Mouse (Mus musculus) thymus, adult 18-20 months (tissue): Measurements from ENCODE around the gene Olfr804.

Source experiments
- DNase-seq, 2 experiments: peaks; one replicate each; pipeline ENCODE4 v3.0.0; 2022; ENCODE audit warnings: mixed read lengths in 2 of 2

Olfr804 gene

DNA sequence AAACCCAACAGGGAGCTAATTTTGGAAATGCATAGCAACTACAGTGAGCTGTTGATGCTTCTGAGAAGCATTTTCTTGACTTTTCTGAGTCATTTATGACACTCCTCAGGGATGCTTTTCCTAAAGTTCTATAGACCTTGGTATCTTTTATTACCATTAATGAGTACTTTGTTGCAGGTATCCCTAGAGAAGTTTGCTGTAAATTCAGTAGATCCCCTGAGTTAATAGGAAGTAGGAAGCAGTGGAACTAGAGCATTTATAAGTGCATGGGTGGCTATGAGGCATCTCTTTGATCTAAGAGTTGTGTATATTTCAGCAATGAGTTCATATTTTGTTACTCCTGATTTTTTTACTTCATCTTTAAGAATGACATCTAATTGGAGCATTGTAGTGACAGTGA, at the start of gene Olfr804:
Olfr804 (plus strand) TSS at position 301 of the 400 bp plus-strand sequence.
- DNase-seq = no peak

DNA sequence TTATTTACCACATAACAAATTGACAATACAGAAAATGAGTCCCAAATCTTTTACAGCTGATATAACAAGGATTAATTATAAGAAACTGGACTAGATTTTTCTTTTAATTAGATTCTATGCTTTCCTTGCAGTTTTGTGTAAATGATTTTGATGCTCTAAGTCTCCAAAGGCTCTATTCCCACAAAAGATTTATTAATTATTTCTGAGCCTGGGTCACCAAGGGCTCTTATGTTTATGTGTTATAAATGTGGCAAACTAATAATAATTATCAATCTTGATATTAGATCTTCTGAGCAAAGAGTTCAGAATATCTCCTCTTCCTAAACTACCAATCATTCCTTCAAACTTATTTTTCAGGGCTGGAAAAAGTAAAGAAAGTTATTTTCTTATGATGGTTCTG, 45.6 kb upstream of the Olfr804 start, which contains the start of gene Olfr800:
Olfr800 (plus strand) TSS at position 301 of the 400 bp plus-strand sequence.
- no peak for DNase-seq

DNA sequence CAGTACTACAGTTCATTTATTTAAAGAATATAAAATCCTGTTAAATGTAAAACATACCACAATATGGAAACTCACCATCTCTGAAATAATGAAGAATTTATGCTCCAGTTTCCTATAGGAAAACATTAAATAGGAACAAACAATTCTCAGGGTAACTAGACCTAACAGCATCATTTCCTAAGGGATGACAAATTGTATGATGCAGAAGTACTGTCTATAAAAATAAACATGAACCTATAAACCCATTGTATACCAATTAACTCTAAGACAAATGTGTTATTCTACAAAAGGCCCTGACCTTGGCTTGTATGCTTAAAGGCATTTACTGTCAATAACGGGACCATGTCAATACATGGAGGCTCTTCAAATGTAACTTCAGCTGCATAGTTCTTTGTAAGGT, 29.2 kb upstream of the Olfr804 start, which contains the start of gene Olfr801:
Olfr801 (minus strand) TSS at position 101 of the 400 bp plus-strand sequence.
- DNase-seq = no peak

DNA sequence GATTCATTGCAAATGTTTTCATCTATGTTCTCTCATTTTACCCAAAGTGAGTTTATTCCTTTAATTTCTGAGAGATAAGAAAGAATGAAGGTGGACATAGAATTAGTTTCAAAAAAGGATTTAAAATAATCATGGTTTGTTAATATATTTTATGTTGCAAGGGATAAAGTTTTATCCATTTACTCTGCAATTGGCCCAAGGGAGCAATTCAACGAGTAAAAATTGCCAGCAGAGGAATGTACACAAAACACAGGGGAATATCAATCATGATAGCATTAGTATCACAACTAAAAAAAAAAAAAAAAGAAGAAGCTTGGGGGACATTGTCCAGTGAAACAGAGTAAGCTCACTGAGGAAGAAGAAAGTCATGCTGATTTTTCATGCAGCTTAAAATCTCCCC, 14.9 kb upstream of the Olfr804 start, which contains the start of gene Olfr802:
Olfr802 (minus strand) TSS at position 101 of the 400 bp plus-strand sequence.
- DNase-seq = no peak

DNA sequence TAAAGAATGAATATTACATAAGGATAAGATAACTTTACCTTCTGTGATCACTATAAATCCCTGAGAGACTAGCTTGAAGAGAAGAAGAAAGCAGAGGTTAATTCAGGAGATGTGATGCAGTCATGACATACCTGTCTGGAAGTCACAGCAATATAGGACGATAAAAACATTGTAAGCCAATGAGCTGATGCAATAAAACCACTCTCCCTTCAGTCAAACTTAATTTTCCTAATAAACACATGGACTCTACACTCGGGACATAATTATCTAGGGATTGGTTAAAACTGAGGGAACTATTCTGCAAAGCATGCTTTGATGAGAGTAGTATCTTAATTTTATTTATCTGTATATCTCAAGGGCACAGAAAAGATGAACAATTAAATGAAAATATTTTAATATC, 8.8 kb upstream of the Olfr804 start, which contains the start of gene Olfr803:
Olfr803 (minus strand) TSS at position 101 of the 400 bp plus-strand sequence.
- no peak for DNase-seq

DNA sequence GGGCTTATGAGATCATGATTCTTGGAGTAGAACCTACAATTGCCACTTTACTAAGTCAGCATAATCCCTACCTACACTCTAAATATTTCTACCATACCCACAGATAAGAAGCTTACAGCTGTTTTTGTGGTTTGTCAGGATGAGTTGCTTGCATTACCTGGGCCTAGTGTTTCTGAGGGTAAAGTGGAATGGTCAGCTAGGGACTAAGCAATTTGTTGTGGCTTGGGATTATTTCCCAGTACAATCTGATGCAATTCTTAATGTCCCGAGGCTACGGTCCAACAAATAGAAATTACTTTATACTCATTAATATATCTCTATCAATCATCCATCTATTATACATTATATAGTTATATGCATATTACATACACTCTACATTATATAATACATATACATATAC, 26.3 kb downstream of the Olfr804 start, which contains the start of gene Olfr805:
Olfr805 (minus strand) TSS at position 101 of the 400 bp plus-strand sequence.
- no peak for DNase-seq

DNA sequence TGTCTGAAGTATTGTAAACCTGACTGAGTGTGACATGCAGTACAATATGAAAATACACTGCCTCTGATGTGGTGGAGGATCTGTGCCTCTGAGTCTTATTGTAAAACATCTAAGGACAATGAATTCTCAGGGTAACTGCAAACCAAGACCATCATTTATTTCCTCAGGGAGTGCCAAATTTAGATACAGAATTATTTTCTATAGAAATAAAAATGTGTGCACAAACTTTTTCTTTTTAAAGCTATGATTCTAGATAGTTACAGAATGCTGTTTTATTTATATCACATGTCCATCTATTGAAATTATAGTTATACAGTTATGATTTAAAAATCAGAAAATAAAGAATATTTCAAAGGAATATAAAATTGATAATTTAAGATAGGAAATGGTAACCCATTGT, 38.8 kb downstream of the Olfr804 start, which contains the start of gene Olfr806:
Olfr806 (minus strand) TSS at position 101 of the 400 bp plus-strand sequence.
- no peak for DNase-seq

DNA sequence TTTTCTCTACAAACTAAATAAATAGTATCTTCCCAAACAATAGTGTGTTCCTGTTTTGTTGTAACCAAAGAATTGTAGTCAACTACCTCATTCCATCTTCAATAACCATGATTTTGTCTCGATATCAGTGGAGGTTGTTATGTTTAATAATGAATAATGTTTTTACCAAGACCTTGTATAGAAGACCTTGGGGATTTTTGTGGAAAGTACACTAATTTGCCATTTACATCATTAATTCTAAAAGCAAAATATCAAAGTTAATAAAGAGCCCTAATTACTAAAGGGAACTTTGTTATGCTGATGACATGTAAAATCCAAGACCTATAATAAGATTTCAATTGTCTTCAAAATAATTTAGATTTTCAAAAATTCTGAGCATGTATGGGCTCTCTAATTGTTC, 54.7 kb downstream of the Olfr804 start, which contains the start of gene Olfr807:
Olfr807 (minus strand) TSS at position 101 of the 400 bp plus-strand sequence.
- no peak for DNase-seq
